Mouse (Mus musculus) lung, postnatal 25 days (tissue): ENCODE data around the gene Cx3cr1.

Experiments used
- DNase-seq: peaks from one replicate; pipeline ENCODE4 v3.0.0; 2022; ENCODE audit warnings: low spot score

Gene Cx3cr1

GRCm38 (mm10) chr9:119937005-119937773 lies 132.5 kb downstream of the Cx3cr1 start, which contains the start of the genes Gorasp1 and Ttc21a:
Gene Gorasp1 (minus strand): TSS chr9:119937565.
Gene Ttc21a (plus strand): TSS chr9:119937606.
- peak; percentile 95 for DNase-seq

GRCm38 (mm10) chr9:119933675-119934074 lies 136.0 kb downstream of the Cx3cr1 start:
- DNase-seq, result no peak

- no peak for DNase-seq
These were observed 137.3 kb downstream of the Cx3cr1 start for GRCm38 (mm10) chr9:119932358-119932757.

- DNase-seq, result no peak
These were observed 143.2 kb downstream of the Cx3cr1 start for GRCm38 (mm10) chr9:119926497-119926896.

GRCm38 (mm10) chr9:119925729-119926128 lies 143.9 kb downstream of the Cx3cr1 start:
- DNase-seq, result no peak

- DNase-seq, result peak; percentile 24
These were observed 144.5 kb downstream of the Cx3cr1 start for GRCm38 (mm10) chr9:119925120-119925657.

- no peak for DNase-seq
These were observed 146.2 kb downstream of the Cx3cr1 start for GRCm38 (mm10) chr9:119923462-119923861.

- no peak for DNase-seq
These were observed 149.8 kb downstream of the Cx3cr1 start for GRCm38 (mm10) chr9:119919858-119920257.

GRCm38 (mm10) chr9:119913087-119913838 lies 156.4 kb downstream of the Cx3cr1 start:
- DNase-seq, result no peak

- DNase-seq, result no peak
These were observed 159.7 kb downstream of the Cx3cr1 start for GRCm38 (mm10) chr9:119909931-119910330.

- no peak for DNase-seq
These were observed 161.0 kb downstream of the Cx3cr1 start for GRCm38 (mm10) chr9:119908708-119909107.

- no peak for DNase-seq
These were observed 167.1 kb downstream of the Cx3cr1 start for GRCm38 (mm10) chr9:119902410-119903151.

GRCm38 (mm10) chr9:119899446-119899845 lies 170.2 kb downstream of the Cx3cr1 start:
- no peak for DNase-seq

- DNase-seq, result peak; percentile 30
These were observed 174.5 kb downstream of the Cx3cr1 start for GRCm38 (mm10) chr9:119895040-119895721.

- peak; percentile 99 for DNase-seq
These were observed 175.2 kb downstream of the Cx3cr1 start, which contains the start of gene Wdr48 for GRCm38 (mm10) chr9:119894339-119895009. Gene Wdr48 (plus strand): TSS chr9:119894878.

- no peak for DNase-seq
These were observed 175.8 kb downstream of the Cx3cr1 start for GRCm38 (mm10) chr9:119893881-119894280.

- DNase-seq, result peak; percentile 29
These were observed 179.0 kb downstream of the Cx3cr1 start for GRCm38 (mm10) chr9:119890692-119891091.

- no peak for DNase-seq
These were observed 180.2 kb downstream of the Cx3cr1 start for GRCm38 (mm10) chr9:119889446-119889845.

GRCm38 (mm10) chr9:119888843-119889246 lies 180.8 kb downstream of the Cx3cr1 start:
- no peak for DNase-seq

- no peak for DNase-seq
These were observed 182.4 kb downstream of the Cx3cr1 start for GRCm38 (mm10) chr9:119887144-119887901.
